Mouse (Mus musculus): ENCODE measurements at regions not wholly inside any gene's neighbourhood (a gene's known extent, or its start where the extent isn't known, plus 50 kb on each side); places are given as distances from the start of the nearest gene placed in this dataset.

DNA sequence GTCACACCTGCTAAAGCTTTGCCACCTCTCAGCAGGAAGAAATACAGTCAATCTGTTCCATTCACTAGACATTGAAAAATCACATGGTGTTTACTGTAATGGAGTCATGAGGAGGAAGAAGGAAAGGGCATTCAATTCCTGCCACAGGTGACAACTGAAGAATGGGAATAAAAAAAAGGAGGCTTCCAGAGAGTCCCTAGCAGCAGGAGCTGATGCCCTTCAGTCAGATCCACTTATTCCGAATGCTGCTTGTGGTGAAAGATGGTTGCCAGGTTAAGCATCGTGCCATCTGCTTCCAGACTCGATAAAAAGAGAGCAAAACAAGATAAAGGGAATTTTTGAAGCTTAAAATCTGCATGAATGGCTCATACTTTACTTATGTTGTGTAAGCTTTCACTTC, 385.0 kb upstream of the Mctp2 start:
- 69% methylated on average over 3 of the region's 3 CpGs for WGBS
- Histone ChIP-seq H3K27me3 (replicated peaks) (no peaks in the 10 kb centered on the region), H3K4me2 (no peak overlapping the region), H3K9ac (no peak overlapping the region), H3K4me3 (no peak overlapping the region), H3K27ac (ENCODE audit: poor library complexity, severe bottlenecking) (no peak overlapping the region), H3K9me3 (replicated peaks) (0 out of 2 replicates have a peak, but pooled peaks cover 2% of the 10 kb centered on the region), H3K4me1 (replicated peaks) (no peaks in the 10 kb centered on the region), H3K36me3 (no peaks in the 10 kb centered on the region)
- no peak for ATAC-seq (ENCODE audit: insufficient number of reproducible peaks, low FRiP score)

DNA sequence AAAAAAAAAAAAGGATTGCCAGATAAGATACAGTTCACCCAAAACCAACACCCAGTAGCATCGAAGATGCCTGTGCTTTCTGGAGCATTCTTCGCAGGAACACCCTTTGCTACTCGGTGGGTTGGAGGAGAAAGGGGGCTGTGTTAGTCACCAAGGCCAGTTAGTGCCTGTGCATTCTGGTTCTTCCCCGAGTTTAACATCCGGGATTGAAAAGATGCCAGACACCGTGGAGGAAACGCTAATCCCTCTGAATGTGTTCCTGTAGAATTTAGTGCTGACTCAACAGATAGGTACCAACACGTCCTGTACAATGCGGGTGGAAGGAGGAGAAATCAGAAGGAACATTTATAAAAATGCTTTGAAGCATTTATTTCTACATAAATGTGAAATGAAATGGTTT, 385.5 kb upstream of the Mctp2 start:
- no peaks in the 10 kb centered on the region for H3K27me3 ChIP-seq (replicated peaks)
- H3K4me3 ChIP-seq: no peak overlapping the region
- no peak for ATAC-seq (ENCODE audit: insufficient number of reproducible peaks, low FRiP score)
- no peak overlapping the region for H3K27ac ChIP-seq (ENCODE audit: poor library complexity, severe bottlenecking)
- H3K36me3 ChIP-seq: no peaks in the 10 kb centered on the region
- H3K9me3 ChIP-seq (replicated peaks): 0 out of 2 replicates have a peak, but pooled peaks cover 2% of the 10 kb centered on the region
- 79% methylated on average over 9 of the region's 9 CpGs for WGBS
- H3K9ac ChIP-seq: no peak overlapping the region
- no peak overlapping the region for H3K4me2 ChIP-seq
- H3K4me1 ChIP-seq (replicated peaks): no peaks in the 10 kb centered on the region

DNA sequence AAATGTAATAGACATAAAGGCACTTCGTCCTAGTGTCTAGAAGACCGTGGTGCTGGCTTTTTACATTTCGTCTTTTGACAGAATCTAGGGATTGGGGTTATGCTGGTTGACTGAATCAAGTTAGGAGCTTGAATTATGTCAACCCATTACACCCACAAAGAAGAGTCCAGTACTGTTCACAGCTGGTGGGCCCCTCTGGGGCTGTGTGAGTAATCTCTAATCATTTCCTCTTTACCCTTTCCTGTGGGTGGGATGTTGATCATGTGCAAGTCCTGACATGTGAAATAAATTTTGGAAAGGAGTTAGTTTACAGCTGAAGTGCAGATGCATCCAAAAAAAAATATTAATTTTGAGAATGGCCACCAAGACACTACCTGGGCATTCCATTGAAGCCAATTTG, 390.3 kb upstream of the Mctp2 start:
- Histone ChIP-seq H3K4me1 (replicated peaks) (no peaks in the 10 kb centered on the region), H3K9me3 (replicated peaks) (no peaks in the 10 kb centered on the region), H3K27ac (ENCODE audit: poor library complexity, severe bottlenecking) (no peak overlapping the region), H3K36me3 (no peaks in the 10 kb centered on the region), H3K4me3 (no peak overlapping the region), H3K4me2 (no peak overlapping the region), H3K27me3 (replicated peaks) (no peaks in the 10 kb centered on the region), H3K9ac (no peak overlapping the region)
- no peak for ATAC-seq (ENCODE audit: insufficient number of reproducible peaks, low FRiP score)
- 77% methylated on average over 3 of the region's 3 CpGs for WGBS

DNA sequence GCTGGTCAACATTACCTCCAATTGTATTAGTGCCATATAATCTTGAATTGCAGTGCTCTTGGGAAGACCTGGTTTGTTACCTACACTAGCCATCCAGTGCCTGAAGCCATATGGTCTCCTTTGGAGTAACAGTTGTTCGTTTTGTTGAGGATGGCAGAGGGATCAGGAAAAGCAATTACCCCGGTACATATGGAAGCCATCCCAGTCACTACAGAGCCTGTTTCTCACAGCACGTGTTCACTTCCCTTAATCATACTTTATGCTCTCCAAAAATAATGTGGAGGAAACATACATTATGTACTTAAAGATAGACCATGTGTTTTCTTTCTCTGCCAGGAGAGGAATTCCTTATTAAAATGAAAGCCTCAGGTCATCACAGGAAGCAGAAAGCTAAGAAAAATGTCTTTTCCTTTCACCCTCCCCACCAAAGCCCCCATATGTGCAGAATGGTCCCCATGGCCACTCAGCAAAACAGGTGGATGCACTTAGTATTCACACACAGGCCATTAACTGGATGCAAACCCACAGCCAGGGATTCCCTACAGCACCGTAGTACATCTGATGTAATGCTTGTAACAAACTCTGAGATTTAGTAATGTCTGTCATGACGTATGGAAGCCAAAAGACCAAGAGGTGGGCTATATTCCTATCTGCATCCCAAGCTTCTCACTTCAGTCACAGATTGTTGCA, 397.4 kb upstream of the Mctp2 start:
- Histone ChIP-seq H3K4me2 (no peak overlapping the region), H3K27me3 (replicated peaks) (no peaks in the 10 kb centered on the region), H3K9ac (no peak overlapping the region), H3K4me3 (no peak overlapping the region), H3K9me3 (replicated peaks) (no peaks in the 10 kb centered on the region), H3K36me3 (no peaks in the 10 kb centered on the region), H3K4me1 (replicated peaks) (no peaks in the 10 kb centered on the region), H3K27ac (ENCODE audit: poor library complexity, severe bottlenecking) (no peak overlapping the region)
- WGBS: 79% methylated on average over 5 of the region's 5 CpGs
- ATAC-seq (ENCODE audit: insufficient number of reproducible peaks, low FRiP score): no peak

DNA sequence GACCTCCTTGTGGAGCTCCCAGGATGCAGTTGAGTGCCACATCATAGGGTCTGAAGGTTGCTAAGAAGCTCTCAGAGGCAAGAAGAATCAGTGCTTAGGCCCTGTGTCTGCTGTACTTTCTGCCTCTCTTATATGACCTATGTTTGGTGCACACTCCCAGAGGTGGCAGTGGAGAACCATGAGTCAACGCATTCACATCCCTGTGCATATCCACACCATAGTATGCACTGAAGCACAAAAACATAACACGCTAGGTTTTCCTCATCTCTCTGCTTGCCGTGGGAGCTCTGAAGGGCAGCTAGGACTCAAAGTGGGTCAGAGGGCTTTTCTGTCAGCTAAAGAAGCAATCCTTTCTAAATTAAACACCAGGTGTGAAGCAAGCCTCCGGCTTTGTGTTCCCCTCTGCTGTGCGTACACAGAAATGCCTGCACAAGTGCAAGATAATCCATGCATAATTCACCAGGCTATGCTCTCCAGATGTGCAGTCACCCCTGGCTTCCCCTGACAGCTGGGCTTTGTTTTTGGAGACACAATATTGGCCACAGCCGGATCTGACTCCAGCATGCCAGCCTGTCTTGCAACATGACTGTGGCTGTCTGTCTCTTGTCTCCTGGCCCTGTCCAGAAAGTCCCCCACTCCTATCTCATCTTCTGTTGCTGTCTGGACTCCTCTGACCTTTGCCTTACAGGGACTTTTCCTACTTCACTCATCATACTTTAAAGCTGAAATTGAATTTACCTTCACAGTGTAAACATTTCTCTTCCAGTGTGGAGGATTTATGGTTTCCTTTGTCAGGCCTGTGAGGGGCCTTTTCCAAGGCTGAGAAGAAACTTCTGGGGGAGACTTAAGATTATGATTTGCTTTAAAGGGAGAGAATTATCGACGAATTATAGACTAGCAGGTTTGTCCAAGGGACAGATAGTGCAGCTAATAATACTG, 405.1 kb upstream of the Mctp2 start:
- H3K36me3 ChIP-seq: no peaks in the 10 kb centered on the region
- no peaks in the 10 kb centered on the region for H3K4me1 ChIP-seq (replicated peaks)
- H3K9me3 ChIP-seq (replicated peaks): no peaks in the 10 kb centered on the region
- H3K4me3 ChIP-seq: no peak overlapping the region
- no peaks in the 10 kb centered on the region for H3K27me3 ChIP-seq (replicated peaks)
- no peak overlapping the region for H3K27ac ChIP-seq (ENCODE audit: poor library complexity, severe bottlenecking)
- WGBS: 68% methylated on average over 8 of the region's 8 CpGs
- no peak overlapping the region for H3K9ac ChIP-seq
- no peak for ATAC-seq (ENCODE audit: insufficient number of reproducible peaks, low FRiP score)
- no peak overlapping the region for H3K4me2 ChIP-seq

DNA sequence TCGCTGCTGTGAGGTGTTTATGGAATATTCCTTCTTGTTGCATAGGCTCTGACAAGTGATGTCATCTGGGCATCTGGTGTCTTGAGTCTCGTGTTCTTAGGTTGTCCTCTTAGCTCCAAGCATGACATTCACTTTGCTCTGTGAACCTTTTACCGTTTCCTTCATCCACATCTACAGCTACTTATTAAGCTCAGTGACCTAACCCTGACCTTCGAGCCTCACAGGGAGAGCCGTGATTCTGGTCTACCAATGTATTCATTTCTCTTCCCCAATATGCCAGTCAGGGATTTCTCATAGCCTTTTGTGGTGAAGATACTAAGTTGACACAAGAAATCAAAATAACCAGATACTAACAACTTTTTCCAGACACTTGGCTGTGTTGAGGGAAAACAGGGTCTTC, 409.0 kb upstream of the Mctp2 start:
- no peak overlapping the region for H3K4me3 ChIP-seq
- no peak for ATAC-seq (ENCODE audit: insufficient number of reproducible peaks, low FRiP score)
- no peak overlapping the region for H3K9ac ChIP-seq
- H3K4me1 ChIP-seq (replicated peaks): no peaks in the 10 kb centered on the region
- no peaks in the 10 kb centered on the region for H3K9me3 ChIP-seq (replicated peaks)
- no peaks in the 10 kb centered on the region for H3K27me3 ChIP-seq (replicated peaks)
- H3K36me3 ChIP-seq: no peaks in the 10 kb centered on the region
- no peak overlapping the region for H3K27ac ChIP-seq (ENCODE audit: poor library complexity, severe bottlenecking)
- 72% methylated on average over 5 of the region's 5 CpGs for WGBS
- no peak overlapping the region for H3K4me2 ChIP-seq

DNA sequence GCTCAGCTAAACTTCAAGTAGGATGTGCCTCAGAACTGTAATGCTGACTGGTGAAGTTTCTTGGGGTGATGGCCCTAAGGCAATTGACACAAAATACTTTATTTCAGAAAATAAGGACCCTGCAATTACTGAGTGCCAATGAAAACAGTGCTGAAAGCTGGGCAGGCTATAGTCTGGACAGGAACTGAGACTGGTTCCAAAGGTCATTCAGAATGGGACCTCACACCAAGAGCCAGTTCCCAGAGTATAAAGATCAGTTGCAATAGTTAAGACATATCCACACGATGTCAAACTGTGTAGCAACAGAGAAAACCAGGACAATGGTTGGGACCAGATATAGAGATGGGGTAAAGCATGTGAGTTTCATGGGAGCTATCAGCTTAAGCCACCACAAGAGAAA, 409.6 kb upstream of the Mctp2 start:
- Histone ChIP-seq H3K9ac (no peak overlapping the region), H3K27ac (ENCODE audit: poor library complexity, severe bottlenecking) (no peak overlapping the region), H3K4me2 (no peak overlapping the region), H3K4me1 (replicated peaks) (no peaks in the 10 kb centered on the region), H3K4me3 (no peak overlapping the region), H3K27me3 (replicated peaks) (no peaks in the 10 kb centered on the region), H3K9me3 (replicated peaks) (no peaks in the 10 kb centered on the region), H3K36me3 (no peaks in the 10 kb centered on the region)
- ATAC-seq (ENCODE audit: insufficient number of reproducible peaks, low FRiP score): no peak
- WGBS: 59% methylated on average over 1 of the region's 1 CpGs

DNA sequence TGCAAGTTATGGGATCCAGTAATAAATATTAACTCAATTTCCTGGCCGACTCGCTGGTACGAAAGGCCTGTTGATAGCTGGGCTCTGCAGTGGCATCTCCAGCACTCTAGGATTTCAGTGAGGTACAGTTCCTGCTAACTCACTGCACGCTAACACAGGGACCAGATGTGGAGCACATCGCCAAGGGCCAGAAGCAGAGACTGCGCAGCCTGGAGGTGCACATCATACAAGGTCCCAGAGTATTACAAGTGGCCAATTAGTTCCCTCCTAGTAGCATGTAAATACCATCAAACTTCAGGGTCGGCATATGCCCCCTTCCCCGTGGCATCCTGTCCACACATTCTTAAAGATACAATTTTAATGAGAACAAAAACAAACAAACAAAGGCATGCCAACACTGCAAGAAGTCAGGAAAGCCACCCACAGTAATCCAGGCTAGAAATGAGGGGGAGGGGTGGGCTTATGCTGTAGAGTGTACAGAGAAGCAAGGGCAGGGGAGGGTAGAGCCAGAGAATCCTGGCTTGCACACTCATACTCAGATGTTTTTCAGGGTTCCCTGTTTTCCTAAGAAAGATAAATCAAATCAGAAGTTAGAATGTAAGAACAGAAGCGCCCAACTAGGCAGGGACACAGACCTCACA, 419.9 kb upstream of the Mctp2 start:
- Histone ChIP-seq H3K27ac (ENCODE audit: poor library complexity, severe bottlenecking) (no peak overlapping the region), H3K4me2 (no peak overlapping the region), H3K4me1 (replicated peaks) (no peaks in the 10 kb centered on the region), H3K9me3 (replicated peaks) (no peaks in the 10 kb centered on the region), H3K9ac (no peak overlapping the region), H3K27me3 (replicated peaks) (no peaks in the 10 kb centered on the region), H3K36me3 (no peaks in the 10 kb centered on the region), H3K4me3 (no peak overlapping the region)
- ATAC-seq (ENCODE audit: insufficient number of reproducible peaks, low FRiP score): no peak
- WGBS: 76% methylated on average over 9 of the region's 9 CpGs

DNA sequence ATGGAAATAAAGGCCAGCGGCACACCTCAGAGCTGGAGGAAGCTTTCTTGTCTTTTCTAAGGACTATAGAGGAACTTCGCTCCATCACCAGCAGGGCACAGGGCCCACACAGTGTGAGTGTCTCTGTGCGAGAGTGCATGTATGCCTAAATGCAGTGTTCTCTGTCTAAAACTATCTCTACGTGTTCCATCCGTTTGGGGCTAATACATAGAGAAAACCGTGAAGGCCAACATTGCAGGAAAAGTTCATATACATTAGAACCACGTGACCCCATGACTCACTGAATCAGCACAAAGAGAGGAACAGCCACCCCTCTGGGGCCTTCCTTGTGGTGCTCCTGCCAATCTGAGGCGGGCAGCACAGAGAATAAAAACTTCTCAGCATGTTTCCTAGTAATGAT, 431.4 kb upstream of the Mctp2 start:
- no peak overlapping the region for H3K9ac ChIP-seq
- no peaks in the 10 kb centered on the region for H3K36me3 ChIP-seq
- no peaks in the 10 kb centered on the region for H3K4me1 ChIP-seq (replicated peaks)
- no peaks in the 10 kb centered on the region for H3K27me3 ChIP-seq (replicated peaks)
- H3K27ac ChIP-seq (ENCODE audit: poor library complexity, severe bottlenecking): no peak overlapping the region
- 80% methylated on average over 8 of the region's 8 CpGs for WGBS
- H3K4me2 ChIP-seq: no peak overlapping the region
- H3K4me3 ChIP-seq: no peak overlapping the region
- no peaks in the 10 kb centered on the region for H3K9me3 ChIP-seq (replicated peaks)
- ATAC-seq (ENCODE audit: insufficient number of reproducible peaks, low FRiP score): no peak

DNA sequence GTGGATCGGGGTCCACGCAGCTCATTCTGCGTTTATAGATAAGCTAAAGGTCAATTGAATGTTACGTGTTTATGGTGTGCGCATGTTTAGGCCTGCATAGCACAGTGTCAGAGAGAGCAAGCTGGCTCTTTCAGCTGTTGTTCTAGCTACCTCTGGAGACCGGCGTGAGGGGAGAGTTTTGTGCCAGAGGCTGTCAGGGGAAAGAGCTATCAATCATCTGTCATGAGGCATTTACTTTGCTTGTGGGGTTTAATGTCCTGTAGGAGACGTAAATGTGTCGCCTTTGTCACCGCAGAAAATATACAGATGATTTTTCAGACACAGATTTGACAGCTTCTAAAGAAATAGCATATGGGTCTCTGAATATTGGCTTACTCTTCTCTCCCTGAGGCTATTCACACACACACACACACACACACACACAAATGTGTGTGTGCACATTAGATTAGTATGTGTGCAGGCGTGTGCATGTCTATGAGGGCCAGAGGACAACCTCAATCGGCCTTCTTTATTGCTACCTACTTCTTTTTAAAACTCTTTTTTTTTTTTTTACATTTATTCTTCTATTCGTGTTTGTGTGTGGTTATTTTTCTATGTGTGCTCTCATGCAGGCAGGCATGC, 432.0 kb upstream of the Mctp2 start:
- Histone ChIP-seq H3K4me3 (no peak overlapping the region), H3K27ac (ENCODE audit: poor library complexity, severe bottlenecking) (no peak overlapping the region), H3K9ac (no peak overlapping the region), H3K27me3 (replicated peaks) (no peaks in the 10 kb centered on the region), H3K4me1 (replicated peaks) (no peaks in the 10 kb centered on the region), H3K36me3 (no peaks in the 10 kb centered on the region), H3K4me2 (no peak overlapping the region), H3K9me3 (replicated peaks) (no peaks in the 10 kb centered on the region)
- no peak for ATAC-seq (ENCODE audit: insufficient number of reproducible peaks, low FRiP score)
- WGBS: 77% methylated on average over 13 of the region's 13 CpGs

DNA sequence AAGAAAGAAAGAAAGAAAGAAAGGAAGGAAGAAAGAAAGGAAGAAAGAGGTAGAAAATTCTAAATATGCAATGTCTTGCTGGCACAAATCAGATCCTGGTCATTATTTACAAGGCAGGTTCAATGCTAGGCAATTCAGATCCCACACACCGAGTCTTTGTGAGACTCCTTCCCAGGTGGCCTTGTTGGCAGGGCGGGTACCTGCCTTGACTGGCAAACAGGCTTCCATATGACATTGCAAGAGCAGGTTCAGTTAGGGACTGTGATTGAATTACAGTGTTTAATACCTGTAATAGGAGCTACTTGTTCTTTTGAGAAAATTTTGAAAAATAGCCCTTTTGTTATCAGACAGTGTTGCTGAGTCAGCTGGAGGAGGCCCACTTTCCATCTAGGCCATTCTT, 436.0 kb upstream of the Mctp2 start:
- Histone ChIP-seq H3K4me3 (no peak overlapping the region), H3K4me2 (no peak overlapping the region), H3K4me1 (replicated peaks) (no peaks in the 10 kb centered on the region), H3K36me3 (no peaks in the 10 kb centered on the region), H3K9ac (no peak overlapping the region), H3K27me3 (replicated peaks) (no peaks in the 10 kb centered on the region), H3K9me3 (replicated peaks) (no peaks in the 10 kb centered on the region), H3K27ac (ENCODE audit: poor library complexity, severe bottlenecking) (no peak overlapping the region)
- ATAC-seq (ENCODE audit: insufficient number of reproducible peaks, low FRiP score): no peak
- 68% methylated on average over 2 of the region's 2 CpGs for WGBS

Data from heart, embryonic 12.5 days (tissue).